Mouse (Mus musculus): ENCODE measurements at regions not wholly inside any gene's neighbourhood (a gene's known extent, or its start where the extent isn't known, plus 50 kb on each side); places are given as distances from the start of the nearest gene placed in this dataset.
A peak's percentile ranks its signal among the peaks of the same experiment; 100 is the strongest.

GRCm38 (mm10) chr8:10831864-10832263 lies 176.4 kb downstream of the Irs2 start:
- no peak overlapping the region for H3K4me3 ChIP-seq (ENCODE audit: insufficient read depth, low read length)
- no peak overlapping the region for H3K27ac ChIP-seq (ENCODE audit: insufficient read depth, low read depth, low read length)
- peaks cover 16% of the 10 kb centered on the region for H3K4me1 ChIP-seq (ENCODE audit: control insufficient read depth, insufficient read depth, low read length)
- TF ChIP-seq POLR2A (IDR thresholded peaks at IDR 0.05; ENCODE audit: borderline replicate concordance, low read depth, low read length) (no peak), CTCF (IDR thresholded peaks at IDR 0.05; ENCODE audit: low read depth, low read length) (no peak)

DNA sequence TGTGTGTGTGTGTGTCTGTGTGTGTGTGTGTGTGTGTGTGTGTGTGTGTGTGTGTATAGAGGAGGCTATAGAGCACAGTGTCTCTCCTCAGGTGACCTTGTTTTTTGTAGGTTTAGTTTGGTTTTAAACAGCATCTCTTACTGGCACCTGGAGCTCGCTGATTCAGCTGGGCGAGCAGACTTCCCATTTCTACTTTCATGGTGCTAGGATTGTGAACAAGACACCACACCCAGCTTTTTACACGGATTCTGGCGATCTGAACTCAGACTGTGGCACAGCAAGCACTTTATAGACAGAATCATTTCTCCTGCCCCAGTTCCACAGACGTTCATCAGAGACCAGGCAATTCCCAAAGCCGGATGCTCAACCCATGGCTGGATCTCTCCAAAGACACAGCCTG lies 177.0 kb downstream of the Irs2 start:
- H3K4me3 ChIP-seq (ENCODE audit: insufficient read depth, low read length): no peak overlapping the region
- H3K27ac ChIP-seq (ENCODE audit: insufficient read depth, low read depth, low read length): no peak overlapping the region
- TF ChIP-seq POLR2A (IDR thresholded peaks at IDR 0.05; ENCODE audit: borderline replicate concordance, low read depth, low read length): no peak
- TF ChIP-seq CTCF (IDR thresholded peaks at IDR 0.05; ENCODE audit: low read depth, low read length): no peak
- H3K4me1 ChIP-seq (ENCODE audit: control insufficient read depth, insufficient read depth, low read length): peaks cover 16% of the 10 kb centered on the region

- no peak overlapping the region for H3K4me3 ChIP-seq (ENCODE audit: insufficient read depth, low read length)
- H3K27ac ChIP-seq (ENCODE audit: insufficient read depth, low read depth, low read length): no peak overlapping the region
- peaks cover 13% of the 10 kb centered on the region for H3K4me1 ChIP-seq (ENCODE audit: control insufficient read depth, insufficient read depth, low read length)
Measured at GRCm38 (mm10) chr8:10830835-10831234, 177.4 kb downstream of the Irs2 start.

GRCm38 (mm10) chr8:10828580-10828979 lies 179.7 kb downstream of the Irs2 start:
- TF ChIP-seq POLR2A (IDR thresholded peaks at IDR 0.05; ENCODE audit: borderline replicate concordance, low read depth, low read length) (no peak), CTCF (IDR thresholded peaks at IDR 0.05; ENCODE audit: low read depth, low read length) (no peak)
- no peak overlapping the region for H3K4me3 ChIP-seq (ENCODE audit: insufficient read depth, low read length)
- no peak overlapping the region for H3K27ac ChIP-seq (ENCODE audit: insufficient read depth, low read depth, low read length)
- H3K4me1 ChIP-seq (ENCODE audit: control insufficient read depth, insufficient read depth, low read length): peaks cover 6% of the 10 kb centered on the region; the same call in 1 of the 2 replicates

More at GRCm38 (mm10) chr8:10830835-10831234, 177.4 kb downstream of the Irs2 start:
- TF ChIP-seq CTCF (IDR thresholded peaks at IDR 0.05; ENCODE audit: low read depth, low read length) (no peak), POLR2A (IDR thresholded peaks at IDR 0.05; ENCODE audit: borderline replicate concordance, low read depth, low read length) (no peak)

DNA sequence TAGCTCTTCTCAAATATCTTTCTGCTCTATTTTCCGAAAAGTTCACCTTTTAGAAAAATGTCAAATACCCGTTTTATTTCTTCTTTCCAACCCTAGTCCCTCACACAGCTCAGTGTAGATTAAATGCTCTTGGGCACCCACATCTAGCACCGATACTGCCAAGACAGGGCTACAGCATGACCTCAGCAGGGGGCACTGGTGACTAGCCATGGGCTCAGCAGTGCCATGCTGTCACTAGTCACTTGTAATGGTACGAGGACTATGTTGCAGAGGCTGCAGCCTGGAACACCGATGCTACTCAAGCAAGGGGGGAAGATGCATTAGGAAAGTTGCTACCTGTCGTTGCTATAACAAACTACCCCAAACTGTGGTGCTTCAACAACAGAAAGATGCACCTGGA lies 180.7 kb downstream of the Irs2 start:
- no peak overlapping the region for H3K27ac ChIP-seq (ENCODE audit: insufficient read depth, low read depth, low read length)
- no peak overlapping the region for H3K4me3 ChIP-seq (ENCODE audit: insufficient read depth, low read length)
- H3K4me1 ChIP-seq (ENCODE audit: control insufficient read depth, insufficient read depth, low read length): peaks cover 6% of the 10 kb centered on the region; the same call in 1 of the 2 replicates
- TF ChIP-seq POLR2A (IDR thresholded peaks at IDR 0.05; ENCODE audit: borderline replicate concordance, low read depth, low read length): no peak
- peak; percentile 6; the same call in 1 of the 2 replicates for TF ChIP-seq CTCF (IDR thresholded peaks at IDR 0.05; ENCODE audit: low read depth, low read length)

GRCm38 (mm10) chr8:10825981-10826380 lies 182.3 kb downstream of the Irs2 start:
- no peak overlapping the region for H3K27ac ChIP-seq (ENCODE audit: insufficient read depth, low read depth, low read length)
- H3K4me3 ChIP-seq (ENCODE audit: insufficient read depth, low read length): no peak overlapping the region
- TF ChIP-seq POLR2A (IDR thresholded peaks at IDR 0.05; ENCODE audit: borderline replicate concordance, low read depth, low read length) (no peak), CTCF (IDR thresholded peaks at IDR 0.05; ENCODE audit: low read depth, low read length) (no peak)
- peaks cover 3% of the 10 kb centered on the region; the same call in 1 of the 2 replicates for H3K4me1 ChIP-seq (ENCODE audit: control insufficient read depth, insufficient read depth, low read length)

DNA sequence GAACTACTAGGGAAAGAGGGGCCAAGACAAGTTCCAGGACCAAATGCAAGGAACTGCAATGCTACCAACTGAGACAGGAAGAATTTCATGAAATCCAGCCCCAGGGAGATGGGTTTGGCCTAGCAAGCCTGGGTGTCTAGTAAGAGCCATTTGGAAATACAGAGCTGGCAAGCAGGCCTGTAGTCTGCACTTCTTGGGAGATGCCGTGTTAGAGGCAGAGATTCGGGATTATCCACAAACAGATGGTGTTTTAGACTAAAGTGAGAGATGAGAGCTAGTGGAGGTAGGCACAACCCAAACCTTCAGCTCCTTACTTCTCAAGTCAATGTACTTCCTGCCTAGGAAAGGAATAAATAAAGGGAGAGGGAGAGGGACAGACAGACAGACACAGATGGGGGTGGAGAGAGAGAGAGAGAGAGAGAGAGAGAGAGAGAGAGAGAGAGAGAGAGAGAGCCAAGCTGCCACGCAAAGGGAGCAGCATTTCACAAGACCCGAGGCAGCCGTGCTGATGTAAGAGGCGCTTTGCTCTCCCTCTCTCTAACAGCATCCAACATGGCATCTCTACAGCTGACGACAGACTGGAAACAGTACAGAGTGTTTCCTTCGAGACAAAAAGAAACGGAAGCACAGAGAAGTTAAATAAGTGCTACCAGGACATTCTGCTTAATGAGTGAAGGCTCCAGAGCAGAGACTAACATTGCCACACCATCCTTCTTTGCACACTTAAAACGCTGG lies 182.9 kb downstream of the Irs2 start:
- H3K4me1 ChIP-seq (ENCODE audit: control insufficient read depth, insufficient read depth, low read length): no peaks in the 10 kb centered on the region
- no peak overlapping the region for H3K27ac ChIP-seq (ENCODE audit: insufficient read depth, low read depth, low read length)
- H3K4me3 ChIP-seq (ENCODE audit: insufficient read depth, low read length): no peak overlapping the region
- TF ChIP-seq CTCF (IDR thresholded peaks at IDR 0.05; ENCODE audit: low read depth, low read length) (no peak), POLR2A (IDR thresholded peaks at IDR 0.05; ENCODE audit: borderline replicate concordance, low read depth, low read length) (no peak)

- Histone ChIP-seq H3K27ac (ENCODE audit: insufficient read depth, low read depth, low read length) (no peak overlapping the region), H3K4me3 (ENCODE audit: insufficient read depth, low read length) (no peak overlapping the region), H3K4me1 (ENCODE audit: control insufficient read depth, insufficient read depth, low read length) (no peaks in the 10 kb centered on the region)
- TF ChIP-seq CTCF (IDR thresholded peaks at IDR 0.05; ENCODE audit: low read depth, low read length) (no peak), POLR2A (IDR thresholded peaks at IDR 0.05; ENCODE audit: borderline replicate concordance, low read depth, low read length) (no peak)
Measured at GRCm38 (mm10) chr8:10821901-10822300, 186.4 kb downstream of the Irs2 start.

DNA sequence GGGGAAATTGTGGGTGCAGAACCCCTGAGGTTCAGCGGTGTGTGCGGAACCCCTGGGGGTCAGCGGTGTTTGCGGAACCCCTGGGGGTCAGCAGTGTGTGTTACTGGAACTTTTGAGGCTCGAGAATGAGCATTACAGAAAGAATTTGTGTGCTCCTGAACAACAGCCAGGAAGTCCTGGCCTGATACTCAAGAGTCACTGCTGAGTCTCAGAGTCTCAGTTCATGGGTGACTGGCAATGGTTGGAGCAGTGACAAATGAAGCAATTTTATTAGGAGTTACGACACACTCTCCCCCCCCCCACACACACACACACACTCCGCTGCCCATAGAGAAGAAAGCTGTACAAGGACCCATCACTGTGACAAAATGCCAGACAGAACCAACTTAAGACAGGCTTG lies 193.8 kb downstream of the Irs2 start:
- H3K4me1 ChIP-seq (ENCODE audit: control insufficient read depth, insufficient read depth, low read length): no peaks in the 10 kb centered on the region
- H3K27ac ChIP-seq (ENCODE audit: insufficient read depth, low read depth, low read length): no peak overlapping the region
- no peak for TF ChIP-seq CTCF (IDR thresholded peaks at IDR 0.05; ENCODE audit: low read depth, low read length)
- no peak for TF ChIP-seq POLR2A (IDR thresholded peaks at IDR 0.05; ENCODE audit: borderline replicate concordance, low read depth, low read length)
- H3K4me3 ChIP-seq (ENCODE audit: insufficient read depth, low read length): no peak overlapping the region

DNA sequence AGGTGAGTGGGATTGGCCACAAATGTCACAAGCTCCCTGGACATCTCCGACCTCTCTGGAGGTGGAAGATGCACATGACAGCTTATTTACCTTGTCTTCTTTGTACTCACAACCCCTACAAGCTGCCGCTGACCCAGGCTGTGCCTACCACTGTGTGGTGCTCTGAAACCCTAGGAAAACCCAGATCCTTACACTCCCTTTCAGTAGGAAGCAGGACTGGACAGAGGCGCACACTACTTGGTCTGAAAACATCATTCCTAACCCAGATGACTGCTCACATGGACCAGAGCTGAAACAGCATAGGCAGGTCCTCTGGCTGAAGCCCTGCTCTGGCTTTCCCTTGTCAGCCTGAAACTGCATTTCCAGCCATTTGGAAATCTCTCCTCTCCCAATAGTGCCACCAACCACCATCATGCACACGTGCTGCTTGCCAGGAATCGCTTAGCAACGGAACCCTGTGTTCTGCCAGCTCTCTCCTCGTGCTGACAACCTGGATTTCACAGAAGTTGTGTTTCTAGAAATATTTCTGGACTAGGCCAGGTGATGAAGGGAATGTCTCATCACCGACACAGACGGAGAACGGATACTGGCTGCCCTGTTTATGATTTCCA lies 196.1 kb downstream of the Irs2 start:
- Histone ChIP-seq H3K4me3 (ENCODE audit: insufficient read depth, low read length) (no peak overlapping the region), H3K4me1 (ENCODE audit: control insufficient read depth, insufficient read depth, low read length) (no peaks in the 10 kb centered on the region), H3K27ac (ENCODE audit: insufficient read depth, low read depth, low read length) (no peak overlapping the region)
- no peak for TF ChIP-seq CTCF (IDR thresholded peaks at IDR 0.05; ENCODE audit: low read depth, low read length)
- no peak for TF ChIP-seq POLR2A (IDR thresholded peaks at IDR 0.05; ENCODE audit: borderline replicate concordance, low read depth, low read length)

All from bone marrow macrophage, adult 2 months (primary cell).